Mouse (Mus musculus): ENCODE results near the gene Mdk. TPM values are rescaled to one million over a fixed set of nuclear protein-coding genes. Genes with fewer than 3 reads are reported as not detected.

Gene Mdk
- total RNA-seq, 2 experiments from 2014 or later, result 44.3 to 49.4 TPM

GRCm38 (mm10) chr2:91916346-91916977 lies 15.6 kb downstream of the Mdk start:
- no peak for DNase-seq (ENCODE audit: low spot score in 2 of 2)

GRCm38 (mm10) chr2:91913328-91914110 lies 18.6 kb downstream of the Mdk start:
- DNase-seq (ENCODE audit: low spot score in 2 of 2), result no peak

- no peak for DNase-seq (ENCODE audit: low spot score in 2 of 2)
Observed at GRCm38 (mm10) chr2:91912616-91913015, 19.5 kb downstream of the Mdk start.

GRCm38 (mm10) chr2:91906141-91906540 lies 26.0 kb downstream of the Mdk start:
- no peak for DNase-seq (ENCODE audit: low spot score in 2 of 2)

- peak; percentile 39 to 42 for DNase-seq (ENCODE audit: low spot score in 2 of 2)
Observed at GRCm38 (mm10) chr2:91904618-91905307, 27.3 kb downstream of the Mdk start.

- no peak for DNase-seq (ENCODE audit: low spot score in 2 of 2)
Observed at GRCm38 (mm10) chr2:91903171-91903925, 28.7 kb downstream of the Mdk start.

- no peak for DNase-seq (ENCODE audit: low spot score in 2 of 2)
Observed at GRCm38 (mm10) chr2:91902336-91902735, 29.8 kb downstream of the Mdk start.

- no peak for DNase-seq (ENCODE audit: low spot score in 2 of 2)
Observed at GRCm38 (mm10) chr2:91900431-91900830, 31.7 kb downstream of the Mdk start.

GRCm38 (mm10) chr2:91899141-91899540 lies 33.0 kb downstream of the Mdk start:
- no peak for DNase-seq (ENCODE audit: low spot score in 2 of 2)

- DNase-seq (ENCODE audit: low spot score in 2 of 2), result no peak
Observed at GRCm38 (mm10) chr2:91897968-91898367, 34.1 kb downstream of the Mdk start.

- DNase-seq (ENCODE audit: low spot score in 2 of 2), result no peak
Observed at GRCm38 (mm10) chr2:91895401-91895800, 36.7 kb downstream of the Mdk start.

- no peak for DNase-seq (ENCODE audit: low spot score in 2 of 2)
Observed at GRCm38 (mm10) chr2:91894716-91895115, 37.4 kb downstream of the Mdk start.

GRCm38 (mm10) chr2:91884616-91885015 lies 47.5 kb downstream of the Mdk start:
- no peak for DNase-seq (ENCODE audit: low spot score in 2 of 2)

- DNase-seq (ENCODE audit: low spot score in 2 of 2), result peak; percentile 17 to 24
Observed at GRCm38 (mm10) chr2:91883961-91884360, 48.1 kb downstream of the Mdk start.

Small RNA genes lying within 50 kb of the gene (microRNA-seq; reads per million reads assigned to microRNA genes)
- 0 to 0.22 reads per million in 2 experiments for gene Mir6999

Other genes with a start within 250 kb of the Mdk start
- gene Atg13, start 221.7 kb downstream of the Mdk start, total RNA-seq (2021), result 10 to 100 TPM; 49.1 to 49.7 TPM
- gene Harbi1, start 221.4 kb downstream of the Mdk start, total RNA-seq (2021), result 1 to 10 TPM; 8.3 to 8.9 TPM
- 10 to 100 TPM; 45.4 to 47.8 TPM for gene Ambra1, start 202.2 kb downstream of the Mdk start, total RNA-seq (2021)
- gene Chrm4, start 5.0 kb downstream of the Mdk start, total RNA-seq (2021), result 10 to 100 TPM; 20.0 to 21.3 TPM
- gene Gm9821, start 13.4 kb upstream of the Mdk start, total RNA-seq (2021), result not detected
- 100 to 1,000 TPM; 313 to 336 TPM for gene Dgkz, start 43.6 kb upstream of the Mdk start, total RNA-seq (2021)
- gene Creb3l1, start 92.2 kb upstream of the Mdk start, total RNA-seq (2021), result 10 to 100 TPM; 10.4 to 11.6 TPM
- gene Phf21a, start 160.8 kb upstream of the Mdk start, total RNA-seq (2021), result 10 to 100 TPM; 75.5 to 83.7 TPM

Data from layer of hippocampus, postnatal 10 days (tissue).